Mouse (Mus musculus): ENCODE results near the gene Katnal1.

Gene Katnal1

GRCm38 (mm10) chr5:148879218-148879617 lies 49.9 kb downstream of the Katnal1 start:
- no peak for DNase-seq (ENCODE audit: low read depth)

- no peak for DNase-seq (ENCODE audit: low read depth)
Measured at GRCm38 (mm10) chr5:148873116-148873515, 56.0 kb downstream of the Katnal1 start.

DNA sequence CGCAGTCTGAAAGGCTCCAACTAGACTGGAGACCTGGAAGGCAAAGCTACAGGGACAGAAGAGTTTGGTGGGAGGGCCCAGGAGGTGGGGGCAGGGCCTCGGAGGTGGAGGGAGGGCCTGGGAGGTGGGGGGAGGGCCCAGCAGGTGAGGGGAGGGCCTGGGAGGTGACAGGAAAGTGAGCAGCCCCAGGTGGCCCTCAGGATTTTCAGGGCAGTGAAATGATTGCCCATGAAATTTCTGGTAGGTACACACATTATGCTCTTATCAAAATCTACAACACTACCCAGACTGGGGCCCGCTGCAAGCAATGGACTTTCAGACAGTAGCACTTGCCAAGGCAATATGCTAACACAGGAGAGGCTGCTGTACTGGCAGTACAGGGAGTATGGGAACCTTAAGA lies 59.5 kb downstream of the Katnal1 start:
- no peak for DNase-seq (ENCODE audit: low read depth)

GRCm38 (mm10) chr5:148867766-148868165 lies 61.4 kb downstream of the Katnal1 start:
- no peak for DNase-seq (ENCODE audit: low read depth)

- no peak for DNase-seq (ENCODE audit: low read depth)
Measured at GRCm38 (mm10) chr5:148867171-148867570, 61.9 kb downstream of the Katnal1 start.

GRCm38 (mm10) chr5:148866571-148866970 lies 62.5 kb downstream of the Katnal1 start:
- DNase-seq (ENCODE audit: low read depth) = no peak

- DNase-seq (ENCODE audit: low read depth) = no peak
Measured at GRCm38 (mm10) chr5:148863409-148863808, 65.7 kb downstream of the Katnal1 start.

DNA sequence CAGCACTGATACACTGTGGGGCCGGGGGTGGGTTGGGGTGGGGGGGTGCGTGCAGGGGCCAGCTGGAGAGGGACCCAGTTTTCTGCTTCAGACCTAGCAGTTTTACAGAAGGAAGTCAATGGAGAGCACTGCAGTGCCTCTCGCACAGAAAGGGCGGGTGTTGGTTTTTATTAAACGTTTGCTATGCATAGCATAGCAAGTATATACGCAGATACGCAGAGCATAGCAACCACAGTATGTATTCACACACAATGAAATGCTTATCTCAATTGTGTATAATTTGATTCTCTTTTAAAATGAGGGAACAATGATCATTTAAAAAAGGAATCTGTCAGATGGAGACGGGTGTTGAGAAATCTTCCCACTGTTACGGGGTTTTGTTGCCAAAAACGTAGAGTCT lies 66.3 kb downstream of the Katnal1 start:
- no peak for DNase-seq (ENCODE audit: low read depth)

DNA sequence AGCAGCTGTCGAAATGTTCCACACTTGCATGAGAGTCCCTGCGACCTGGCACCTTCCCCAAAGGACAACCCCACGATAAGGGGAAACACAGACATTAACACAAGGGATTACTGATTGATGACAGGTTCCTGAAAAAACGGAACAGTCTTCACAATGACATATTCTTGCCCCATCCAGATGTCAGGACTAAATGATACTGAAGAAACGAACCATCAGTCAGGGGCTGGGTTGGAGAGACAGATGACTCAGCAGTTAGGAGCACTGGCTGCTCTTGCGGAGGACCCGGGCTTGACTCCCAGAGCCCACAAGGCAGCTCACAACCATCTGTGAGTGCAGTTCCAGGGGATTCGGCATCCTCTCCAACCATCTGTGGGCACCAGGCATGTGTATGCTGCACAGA lies 67.0 kb downstream of the Katnal1 start:
- DNase-seq (ENCODE audit: low read depth) = no peak

GRCm38 (mm10) chr5:148857522-148857921 lies 71.6 kb downstream of the Katnal1 start:
- peak; percentile 8 for DNase-seq (ENCODE audit: low read depth)

DNA sequence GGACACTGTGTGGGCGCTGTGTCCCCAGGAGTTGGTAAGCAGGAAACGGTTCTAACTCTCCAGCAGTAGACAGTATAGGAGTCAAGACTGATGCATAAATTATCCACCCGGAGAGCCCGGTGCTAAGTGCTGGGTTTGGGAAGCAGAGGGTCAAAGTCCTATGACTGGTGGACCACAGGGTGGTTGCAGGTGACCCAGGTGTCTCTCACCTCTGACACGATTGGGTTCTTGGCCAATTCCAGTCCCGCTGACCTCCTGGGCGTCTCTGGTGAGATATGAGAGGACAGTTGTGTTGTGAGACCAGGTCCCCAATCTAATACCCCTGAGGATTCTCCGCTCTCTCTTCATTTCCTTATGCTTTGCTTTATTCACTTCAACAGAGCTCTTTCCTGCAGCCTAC lies 74.1 kb downstream of the Katnal1 start:
- DNase-seq (ENCODE audit: low read depth) = no peak

DNA sequence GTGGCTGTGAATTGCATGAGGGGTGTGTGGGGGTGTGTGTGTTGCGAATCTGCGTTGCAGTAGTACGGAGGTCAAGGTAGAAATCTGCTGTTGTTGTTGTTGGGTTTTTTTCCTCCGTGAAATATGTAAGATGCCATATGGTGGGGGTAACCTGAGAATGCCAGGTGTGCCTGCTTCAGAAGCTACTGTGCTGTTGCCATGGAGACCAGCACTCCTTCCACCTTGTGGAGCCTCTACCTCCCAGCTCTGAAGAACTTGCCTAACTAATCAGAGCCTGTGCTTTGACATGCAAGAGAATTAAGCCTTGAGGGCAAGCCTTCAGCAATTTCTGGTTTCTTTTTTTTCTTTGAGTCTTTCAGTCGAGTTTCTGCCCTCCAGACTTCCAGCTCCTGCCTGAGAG lies 75.0 kb downstream of the Katnal1 start:
- DNase-seq (ENCODE audit: low read depth) = no peak

DNA sequence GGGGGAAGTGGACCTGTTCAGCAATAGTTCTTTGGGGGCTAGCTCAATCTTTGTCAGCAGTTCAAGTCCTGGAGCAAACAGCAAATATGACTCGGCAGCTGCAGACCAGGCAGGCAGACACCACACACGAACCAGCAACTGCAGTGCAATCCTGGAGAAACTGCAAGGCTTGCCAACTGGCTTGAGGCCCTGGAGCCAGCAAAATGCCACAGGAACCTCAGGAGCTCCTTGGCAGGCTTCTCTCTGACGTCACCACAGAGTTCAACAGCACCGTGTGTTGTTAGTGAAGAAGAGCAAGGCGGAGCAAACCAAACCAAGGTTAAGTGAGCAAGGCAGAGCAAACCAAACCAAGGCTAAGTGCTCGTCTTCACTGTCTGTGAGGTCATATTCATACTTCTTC lies 79.6 kb downstream of the Katnal1 start:
- no peak for DNase-seq (ENCODE audit: low read depth)

- DNase-seq (ENCODE audit: low read depth) = no peak
Measured at GRCm38 (mm10) chr5:148847032-148847431, 82.1 kb downstream of the Katnal1 start.

DNA sequence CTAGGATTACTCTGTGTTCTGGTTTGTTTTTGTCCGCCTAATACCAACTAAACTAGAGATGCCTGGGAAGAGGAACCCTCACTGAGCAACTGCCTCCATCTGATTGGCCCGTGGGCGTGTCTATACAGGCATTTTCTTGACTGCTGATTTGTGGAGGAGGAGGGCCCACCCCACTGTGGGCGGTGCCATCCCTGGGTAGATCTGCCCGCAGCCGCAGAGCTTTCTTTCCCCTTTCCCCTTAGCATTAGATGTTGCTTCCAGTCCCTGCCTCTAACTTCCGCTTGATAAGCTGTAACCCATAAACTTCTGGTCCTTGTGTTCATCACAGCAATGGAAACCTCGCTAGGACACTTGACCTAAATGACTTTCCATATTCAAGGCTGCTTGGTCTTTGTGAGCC lies 92.1 kb downstream of the Katnal1 start:
- DNase-seq (ENCODE audit: low read depth) = peak; percentile 76

DNA sequence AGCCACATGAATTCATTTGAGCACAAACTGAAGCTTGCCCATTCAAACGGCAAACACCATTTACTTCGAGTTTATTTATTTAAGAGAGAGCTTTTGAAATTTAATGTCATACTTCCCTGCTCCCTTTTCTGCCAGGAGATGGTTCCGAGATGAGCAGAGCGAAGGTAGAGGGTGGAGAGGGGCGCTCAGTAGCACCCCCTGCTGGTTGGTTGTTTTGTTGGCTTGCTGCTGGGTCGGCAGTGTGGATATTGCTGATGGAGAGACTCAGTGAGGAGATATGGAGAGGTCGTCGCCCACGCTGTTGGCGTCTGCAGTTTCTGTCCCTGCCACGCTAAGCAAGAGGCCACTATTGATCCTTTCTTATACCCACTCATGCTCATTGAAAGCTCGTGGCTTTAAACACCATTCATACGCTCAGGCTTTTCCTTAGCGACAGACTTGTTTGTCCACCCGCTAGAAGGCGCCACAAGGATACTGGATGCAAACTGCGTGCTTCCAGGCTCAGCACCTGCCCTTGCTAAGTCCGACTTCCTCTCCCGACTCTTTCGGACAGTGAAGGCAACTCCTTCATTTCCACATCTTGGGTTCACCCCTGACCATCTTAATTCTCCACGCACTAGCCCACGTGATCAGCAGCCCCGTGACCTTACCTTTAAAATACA lies 97.4 kb downstream of the Katnal1 start:
- peak; percentile 63 for DNase-seq (ENCODE audit: low read depth)

- DNase-seq (ENCODE audit: low read depth) = no peak
Measured at GRCm38 (mm10) chr5:148831141-148831547, 98.0 kb downstream of the Katnal1 start.

- no peak for DNase-seq (ENCODE audit: low read depth)
Measured at GRCm38 (mm10) chr5:148825732-148826131, 103.4 kb downstream of the Katnal1 start.

- no peak for DNase-seq (ENCODE audit: low read depth)
Measured at GRCm38 (mm10) chr5:148822772-148823171, 106.3 kb downstream of the Katnal1 start.

Data from c-Kit-positive CD71-positive TER-119-negative erythroid progenitor cells, embryonic 14.5 days (primary cell).